Mouse (Mus musculus): ENCODE data around the gene Cdh13. TPM values are rescaled to one million over a fixed set of nuclear protein-coding genes. Genes with fewer than 3 reads are reported as not detected.

Cdh13 gene
- polyA plus RNA-seq, 1 experiment from 2014 or later, result 18.5 TPM

- no peaks in the 10 kb centered on the region for H3K4me1 ChIP-seq (replicated peaks; ENCODE audit: control insufficient read depth, insufficient read depth)
- H3K9me3 ChIP-seq (ENCODE audit: control insufficient read depth, low read length), result no peaks in the 10 kb centered on the region
- TF ChIP-seq CTCF (IDR thresholded peaks at IDR 0.05; ENCODE audit: low read depth), result no peak
- no peak for TF ChIP-seq EP300 (optimal IDR thresholded peaks at IDR 0.05)
- ATAC-seq (ENCODE audit: low FRiP score, low TSS enrichment), result no peak
- H3K4me2 ChIP-seq (replicated peaks; ENCODE audit: low read depth), result no peak overlapping the region
- 86% methylated on average over 9 of the region's 9 CpGs for WGBS
- no peaks in the 10 kb centered on the region for H3K27me3 ChIP-seq (ENCODE audit: control insufficient read depth, insufficient read depth, low read length)
- no peak overlapping the region for H3K27ac ChIP-seq (replicated peaks)
- no peak overlapping the region for H3K4me3 ChIP-seq (ENCODE audit: low read depth, low read length)
- H3K36me3 ChIP-seq (ENCODE audit: control insufficient read depth, insufficient read depth, low read length), result no peaks in the 10 kb centered on the region
- no peak overlapping the region for H3K9ac ChIP-seq (ENCODE audit: low read length)
- DNase-seq (ENCODE audit: low spot score), result no peak
Measured at GRCm38 (mm10) chr8:119270371-119270770, 986.8 kb downstream of the Cdh13 start.

GRCm38 (mm10) chr8:119272891-119273290 is 989.4 kb downstream of the Cdh13 start:
- Histone ChIP-seq H3K4me1 (replicated peaks; ENCODE audit: control insufficient read depth, insufficient read depth) (no peaks in the 10 kb centered on the region), H3K4me2 (replicated peaks; ENCODE audit: low read depth) (no peak overlapping the region), H3K36me3 (ENCODE audit: control insufficient read depth, insufficient read depth, low read length) (no peaks in the 10 kb centered on the region), H3K27ac (replicated peaks) (no peak overlapping the region), H3K9ac (ENCODE audit: low read length) (no peak overlapping the region), H3K27me3 (ENCODE audit: control insufficient read depth, insufficient read depth, low read length) (no peaks in the 10 kb centered on the region), H3K4me3 (ENCODE audit: low read depth, low read length) (no peak overlapping the region), H3K9me3 (ENCODE audit: control insufficient read depth, low read length) (no peaks in the 10 kb centered on the region)
- ATAC-seq (ENCODE audit: low FRiP score, low TSS enrichment) (no peak), DNase-seq (ENCODE audit: low spot score) (no peak)
- WGBS, result 65% methylated on average over 8 of the region's 8 CpGs
- TF ChIP-seq CTCF (IDR thresholded peaks at IDR 0.05; ENCODE audit: low read depth) (no peak), EP300 (optimal IDR thresholded peaks at IDR 0.05) (no peak)

DNA sequence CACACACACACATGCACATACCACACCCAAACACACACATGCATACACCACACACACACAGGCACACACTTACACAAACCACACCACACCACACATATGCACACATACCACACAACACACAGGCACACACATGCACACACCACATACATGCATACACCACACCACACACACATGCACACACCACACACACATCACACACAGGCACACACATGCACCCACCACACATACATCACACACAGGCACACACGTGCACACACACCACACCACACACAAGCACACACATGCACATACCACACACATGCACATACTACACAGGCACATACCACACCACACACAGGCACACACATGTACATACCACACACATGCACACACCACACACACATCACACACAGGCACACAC is 991.9 kb downstream of the Cdh13 start:
- no peaks in the 10 kb centered on the region for H3K36me3 ChIP-seq (ENCODE audit: control insufficient read depth, insufficient read depth, low read length)
- H3K9me3 ChIP-seq (ENCODE audit: control insufficient read depth, low read length), result no peaks in the 10 kb centered on the region
- H3K27me3 ChIP-seq (ENCODE audit: control insufficient read depth, insufficient read depth, low read length), result no peaks in the 10 kb centered on the region
- TF ChIP-seq CTCF (IDR thresholded peaks at IDR 0.05; ENCODE audit: low read depth) (no peak), EP300 (optimal IDR thresholded peaks at IDR 0.05) (no peak)
- H3K4me3 ChIP-seq (ENCODE audit: low read depth, low read length), result no peak overlapping the region
- no peaks in the 10 kb centered on the region for H3K4me1 ChIP-seq (replicated peaks; ENCODE audit: control insufficient read depth, insufficient read depth)
- no peak overlapping the region for H3K27ac ChIP-seq (replicated peaks)
- no peak overlapping the region for H3K4me2 ChIP-seq (replicated peaks; ENCODE audit: low read depth)
- H3K9ac ChIP-seq (ENCODE audit: low read length), result no peak overlapping the region
- ATAC-seq (ENCODE audit: low FRiP score, low TSS enrichment) (no peak), DNase-seq (ENCODE audit: low spot score) (no peak)
- WGBS, result 100% methylated on average over 1 of the region's 1 CpGs

GRCm38 (mm10) chr8:119277047-119277451 is 993.5 kb downstream of the Cdh13 start:
- Histone ChIP-seq H3K27ac (replicated peaks) (no peak overlapping the region), H3K27me3 (ENCODE audit: control insufficient read depth, insufficient read depth, low read length) (no peaks in the 10 kb centered on the region), H3K4me1 (replicated peaks; ENCODE audit: control insufficient read depth, insufficient read depth) (no peaks in the 10 kb centered on the region), H3K4me3 (ENCODE audit: low read depth, low read length) (no peak overlapping the region), H3K9me3 (ENCODE audit: control insufficient read depth, low read length) (no peaks in the 10 kb centered on the region), H3K4me2 (replicated peaks; ENCODE audit: low read depth) (no peak overlapping the region), H3K9ac (ENCODE audit: low read length) (no peak overlapping the region), H3K36me3 (ENCODE audit: control insufficient read depth, insufficient read depth, low read length) (no peaks in the 10 kb centered on the region)
- DNase-seq (ENCODE audit: low spot score), result no peak
- TF ChIP-seq EP300 (optimal IDR thresholded peaks at IDR 0.05), result no peak
- no peak for TF ChIP-seq CTCF (IDR thresholded peaks at IDR 0.05; ENCODE audit: low read depth)
- 43% methylated on average over 3 of the region's 3 CpGs for WGBS
- ATAC-seq (ENCODE audit: low FRiP score, low TSS enrichment), result no peak

DNA sequence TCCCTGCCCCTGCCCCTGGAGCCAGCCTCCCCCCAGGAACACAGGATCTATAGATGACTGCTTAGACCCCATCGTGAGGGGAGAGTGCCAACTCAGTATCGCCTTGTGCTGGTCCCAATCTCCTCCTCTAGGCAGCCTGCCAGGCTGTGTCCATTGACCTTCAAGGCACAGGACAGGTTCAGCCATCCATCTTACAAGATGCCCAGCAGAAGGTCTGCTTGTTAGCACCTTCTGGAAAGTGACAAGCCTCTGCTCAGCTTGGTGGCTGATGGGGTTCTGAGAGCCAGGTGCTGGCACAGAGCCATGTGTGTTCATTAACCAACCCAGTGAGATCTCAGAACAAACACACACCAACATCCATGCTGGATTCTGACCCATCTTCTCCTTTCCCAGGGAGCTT is 998.2 kb downstream of the Cdh13 start:
- no peaks in the 10 kb centered on the region for H3K4me1 ChIP-seq (replicated peaks; ENCODE audit: control insufficient read depth, insufficient read depth)
- H3K9ac ChIP-seq (ENCODE audit: low read length), result no peak overlapping the region
- no peak for ATAC-seq (ENCODE audit: low FRiP score, low TSS enrichment)
- no peak overlapping the region for H3K4me3 ChIP-seq (ENCODE audit: low read depth, low read length)
- H3K9me3 ChIP-seq (ENCODE audit: control insufficient read depth, low read length), result no peaks in the 10 kb centered on the region
- no peak overlapping the region for H3K27ac ChIP-seq (replicated peaks)
- no peaks in the 10 kb centered on the region for H3K36me3 ChIP-seq (ENCODE audit: control insufficient read depth, insufficient read depth, low read length)
- no peak overlapping the region for H3K4me2 ChIP-seq (replicated peaks; ENCODE audit: low read depth)
- WGBS, result 79% methylated on average over 2 of the region's 2 CpGs
- H3K27me3 ChIP-seq (ENCODE audit: control insufficient read depth, insufficient read depth, low read length), result no peaks in the 10 kb centered on the region
- DNase-seq (ENCODE audit: low spot score), result no peak
- TF ChIP-seq EP300 (optimal IDR thresholded peaks at IDR 0.05) (no peak), CTCF (IDR thresholded peaks at IDR 0.05; ENCODE audit: low read depth) (no peak)

DNA sequence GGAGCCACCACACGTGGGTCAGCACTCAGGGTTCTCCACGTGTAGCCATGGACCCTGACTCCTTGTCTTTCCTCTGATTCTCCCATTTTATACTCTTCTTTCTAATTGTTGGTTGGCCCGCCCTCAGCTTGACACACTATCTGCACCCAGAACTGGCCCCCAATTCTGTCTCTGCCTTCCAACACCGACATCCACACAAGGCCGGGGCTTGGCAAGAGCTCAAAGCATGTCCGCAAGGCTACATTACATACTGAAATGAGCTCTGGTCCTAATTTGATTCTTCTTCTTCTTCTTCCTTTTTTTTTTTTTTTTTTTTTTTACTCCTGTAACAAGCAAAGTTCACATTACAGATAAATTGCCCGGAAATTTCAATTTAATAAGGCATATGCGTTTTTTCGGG is 1001.0 kb downstream of the Cdh13 start:
- H3K27ac ChIP-seq (replicated peaks), result no peak overlapping the region
- 79% methylated on average over 9 of the region's 9 CpGs for WGBS
- no peak for DNase-seq (ENCODE audit: low spot score)
- H3K4me2 ChIP-seq (replicated peaks; ENCODE audit: low read depth), result no peak overlapping the region
- TF ChIP-seq CTCF (IDR thresholded peaks at IDR 0.05; ENCODE audit: low read depth), result no peak
- no peak for TF ChIP-seq EP300 (optimal IDR thresholded peaks at IDR 0.05)
- no peak overlapping the region for H3K4me3 ChIP-seq (ENCODE audit: low read depth, low read length)
- no peak for ATAC-seq (ENCODE audit: low FRiP score, low TSS enrichment)
- H3K36me3 ChIP-seq (ENCODE audit: control insufficient read depth, insufficient read depth, low read length), result no peaks in the 10 kb centered on the region
- no peaks in the 10 kb centered on the region for H3K4me1 ChIP-seq (replicated peaks; ENCODE audit: control insufficient read depth, insufficient read depth)
- H3K9me3 ChIP-seq (ENCODE audit: control insufficient read depth, low read length), result no peaks in the 10 kb centered on the region
- H3K9ac ChIP-seq (ENCODE audit: low read length), result no peak overlapping the region
- H3K27me3 ChIP-seq (ENCODE audit: control insufficient read depth, insufficient read depth, low read length), result no peaks in the 10 kb centered on the region

Data from stomach, postnatal 0 days (tissue).